Mouse (Mus musculus): ENCODE data around the gene Sgf29. TPM values are rescaled to one million over a fixed set of nuclear protein-coding genes. Genes with fewer than 3 reads are reported as not detected.
A peak's percentile ranks its signal among the peaks of the same experiment; 100 is the strongest.

Sgf29 gene
- polyA plus RNA-seq, 1 experiment from 2014 or later: 22.7 TPM

DNA sequence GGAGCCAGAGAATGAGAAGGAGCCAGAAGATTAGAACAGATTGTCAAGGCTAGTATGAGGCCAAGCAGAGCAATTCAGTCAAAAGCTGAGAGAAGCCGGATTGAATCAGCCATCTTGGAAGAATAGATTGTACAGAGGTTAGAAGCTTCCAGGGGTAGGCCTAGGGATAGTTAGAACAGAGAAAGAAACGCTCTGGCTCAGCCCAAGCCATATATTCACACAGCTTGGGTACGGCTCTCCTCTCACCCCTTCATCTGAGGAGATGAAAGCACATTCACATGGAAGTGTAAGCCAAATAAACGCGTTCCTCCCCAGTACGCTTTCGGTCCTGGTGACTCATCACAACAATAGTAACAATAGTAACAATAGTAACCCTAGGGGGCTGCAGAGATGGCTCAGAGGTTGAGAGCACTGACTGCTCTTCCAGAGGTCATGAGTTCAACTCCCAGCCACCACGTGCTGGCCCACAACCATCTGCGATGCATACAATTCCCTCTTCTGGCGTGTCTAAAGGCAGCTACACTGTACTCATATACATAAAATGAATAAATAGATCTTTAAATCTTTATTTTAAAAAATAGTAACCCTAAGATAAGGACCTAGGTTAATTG lies 45.4 kb downstream of the Sgf29 start:
- ATAC-seq: no peak
- H3K4me2 ChIP-seq (ENCODE audit: low read depth, low read length): peak overlapping the region; percentile 84
- H3K9me3 ChIP-seq (ENCODE audit: low read length): no peaks in the 10 kb centered on the region
- TF ChIP-seq CTCF (IDR thresholded peaks at IDR 0.05; ENCODE audit: low read depth) (no peak), EP300 (IDR thresholded peaks at IDR 0.05; ENCODE audit: low read depth) (no peak)
- peak overlapping the region; percentile 62 for H3K4me3 ChIP-seq (ENCODE audit: low read depth, low read length)
- no peak overlapping the region; the same call in 1 of the 2 replicates for H3K9ac ChIP-seq (replicated peaks)
- DNase-seq: no peak
- H3K36me3 ChIP-seq (replicated peaks; ENCODE audit: insufficient read depth, low read length): peaks cover 21% of the 10 kb centered on the region
- no peaks in the 10 kb centered on the region for H3K27me3 ChIP-seq (ENCODE audit: insufficient read depth, low read length)
- WGBS (ENCODE audit: insufficient replicate concordance): 57% methylated on average over 10 of the region's 10 CpGs
- H3K4me1 ChIP-seq (ENCODE audit: insufficient read depth): peaks cover 19% of the 10 kb centered on the region
- H3K27ac ChIP-seq (ENCODE audit: low read depth): no peak overlapping the region

DNA sequence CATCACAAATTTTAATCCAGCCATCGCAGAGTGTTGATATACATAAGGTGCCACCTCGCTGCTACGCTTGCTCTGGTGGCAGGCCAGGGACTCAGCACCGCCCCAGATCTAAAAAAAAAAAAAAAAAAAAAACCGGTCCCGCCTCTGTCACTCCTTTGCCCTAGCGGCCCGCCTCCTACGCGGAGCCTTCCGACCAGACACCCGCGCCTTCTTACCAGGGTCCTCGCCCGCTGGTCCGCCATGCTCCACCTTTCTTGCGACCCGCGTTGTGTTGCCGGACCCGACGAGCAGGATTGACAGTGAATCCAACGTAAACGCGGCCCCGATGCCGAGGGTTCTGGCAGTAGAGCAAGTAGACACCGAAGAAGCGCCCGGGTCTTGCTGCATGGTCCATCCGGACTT lies 46.1 kb downstream of the Sgf29 start, which contains the start of gene Bola2:
Gene Bola2, plus strand, starts transcription at position 192 of the 402 bp plus-strand sequence.
- peaks cover 13% of the 10 kb centered on the region for H3K4me1 ChIP-seq (ENCODE audit: insufficient read depth)
- ATAC-seq: peak; percentile 72
- H3K36me3 ChIP-seq (replicated peaks; ENCODE audit: insufficient read depth, low read length): peaks cover 27% of the 10 kb centered on the region

GRCm38 (mm10) chr7:126695631-126696207 lies 46.6 kb downstream of the Sgf29 start, which contains the start of gene Slx1b:
TSS of gene Slx1b (minus strand) at chr7:126695784.
- ATAC-seq (peak; percentile 95), DNase-seq (peak; percentile 96)
- peak within 1 kb of the TSS; percentile 69 for H3K9ac ChIP-seq (replicated peaks)
- H3K9me3 ChIP-seq (ENCODE audit: low read length): no peaks in the 10 kb centered on the region
- under 1% methylated on average over 40 of the region's 40 CpGs for WGBS (ENCODE audit: insufficient replicate concordance)
- H3K4me2 ChIP-seq (ENCODE audit: low read depth, low read length): peak within 1 kb of the TSS; percentile 84
- peak; percentile 99 for TF ChIP-seq CTCF (IDR thresholded peaks at IDR 0.05; ENCODE audit: low read depth)
- peak; percentile 70; the same call in 1 of the 2 replicates for TF ChIP-seq EP300 (IDR thresholded peaks at IDR 0.05; ENCODE audit: low read depth)
- peak within 1 kb of the TSS; percentile 62 for H3K4me3 ChIP-seq (ENCODE audit: low read depth, low read length)
- H3K27ac ChIP-seq (ENCODE audit: low read depth): peak within 1 kb of the TSS; percentile 84
- H3K36me3 ChIP-seq (replicated peaks; ENCODE audit: insufficient read depth, low read length): peaks cover 27% of the 10 kb centered on the region
- H3K4me1 ChIP-seq (ENCODE audit: insufficient read depth): peaks cover 13% of the 10 kb centered on the region
- no peaks in the 10 kb centered on the region for H3K27me3 ChIP-seq (ENCODE audit: insufficient read depth, low read length)

More for the DNA sequence above, 46.1 kb downstream of the Sgf29 start, which contains the start of gene Bola2:
- Histone ChIP-seq H3K4me2 (ENCODE audit: low read depth, low read length) (peak within 1 kb of the TSS; percentile 84), H3K9me3 (ENCODE audit: low read length) (no peaks in the 10 kb centered on the region), H3K27ac (ENCODE audit: low read depth) (peak within 1 kb of the TSS; percentile 84), H3K27me3 (ENCODE audit: insufficient read depth, low read length) (no peaks in the 10 kb centered on the region), H3K4me3 (ENCODE audit: low read depth, low read length) (peak within 1 kb of the TSS; percentile 62), H3K9ac (replicated peaks) (peak within 1 kb of the TSS; percentile 69)
- TF ChIP-seq EP300 (IDR thresholded peaks at IDR 0.05; ENCODE audit: low read depth) (no peak), CTCF (IDR thresholded peaks at IDR 0.05; ENCODE audit: low read depth) (no peak)
- WGBS (ENCODE audit: insufficient replicate concordance): under 1% methylated on average over 31 of the region's 31 CpGs
- peak; percentile 79 for DNase-seq

- WGBS (ENCODE audit: insufficient replicate concordance): 2% methylated on average over 17 of the region's 17 CpGs
- no peak for TF ChIP-seq EP300 (IDR thresholded peaks at IDR 0.05; ENCODE audit: low read depth)
- no peak for TF ChIP-seq CTCF (IDR thresholded peaks at IDR 0.05; ENCODE audit: low read depth)
- no peaks in the 10 kb centered on the region for H3K27me3 ChIP-seq (ENCODE audit: insufficient read depth, low read length)
- H3K9me3 ChIP-seq (ENCODE audit: low read length): no peaks in the 10 kb centered on the region
- peak overlapping the region; percentile 84 for H3K4me2 ChIP-seq (ENCODE audit: low read depth, low read length)
- peak overlapping the region; percentile 55; the same call in 1 of the 2 replicates for H3K27ac ChIP-seq (ENCODE audit: low read depth)
- H3K9ac ChIP-seq (replicated peaks): peak overlapping the region; percentile 69
- H3K36me3 ChIP-seq (replicated peaks; ENCODE audit: insufficient read depth, low read length): peaks cover 22% of the 10 kb centered on the region
- H3K4me3 ChIP-seq (ENCODE audit: low read depth, low read length): peak overlapping the region; percentile 62
- DNase-seq (no peak), ATAC-seq (no peak)
- peaks cover 10% of the 10 kb centered on the region for H3K4me1 ChIP-seq (ENCODE audit: insufficient read depth)
Observed at GRCm38 (mm10) chr7:126696303-126696702, 47.2 kb downstream of the Sgf29 start.

GRCm38 (mm10) chr7:126696886-126697285 lies 47.8 kb downstream of the Sgf29 start:
- DNase-seq (no peak), ATAC-seq (no peak)
- peak overlapping the region; percentile 84 for H3K4me2 ChIP-seq (ENCODE audit: low read depth, low read length)
- no peaks in the 10 kb centered on the region; the same call in 1 of the 2 replicates for H3K27me3 ChIP-seq (ENCODE audit: insufficient read depth, low read length)
- H3K4me1 ChIP-seq (ENCODE audit: insufficient read depth): peaks cover 10% of the 10 kb centered on the region
- H3K27ac ChIP-seq (ENCODE audit: low read depth): no peak overlapping the region
- H3K4me3 ChIP-seq (ENCODE audit: low read depth, low read length): peak overlapping the region; percentile 62
- 60% methylated on average over 3 of the region's 3 CpGs for WGBS (ENCODE audit: insufficient replicate concordance)
- no peak for TF ChIP-seq EP300 (IDR thresholded peaks at IDR 0.05; ENCODE audit: low read depth)
- TF ChIP-seq CTCF (IDR thresholded peaks at IDR 0.05; ENCODE audit: low read depth): no peak
- peaks cover 16% of the 10 kb centered on the region for H3K36me3 ChIP-seq (replicated peaks; ENCODE audit: insufficient read depth, low read length)
- no peaks in the 10 kb centered on the region for H3K9me3 ChIP-seq (ENCODE audit: low read length)
- peak overlapping the region; percentile 69 for H3K9ac ChIP-seq (replicated peaks)

- Histone ChIP-seq H3K4me1 (ENCODE audit: insufficient read depth) (peaks cover 13% of the 10 kb centered on the region), H3K4me2 (ENCODE audit: low read depth, low read length) (no peak overlapping the region), H3K9me3 (ENCODE audit: low read length) (no peaks in the 10 kb centered on the region), H3K9ac (replicated peaks) (no peak overlapping the region), H3K4me3 (ENCODE audit: low read depth, low read length) (no peak overlapping the region), H3K36me3 (replicated peaks; ENCODE audit: insufficient read depth, low read length) (peaks cover 16% of the 10 kb centered on the region), H3K27me3 (ENCODE audit: insufficient read depth, low read length) (no peaks in the 10 kb centered on the region; the same call in 1 of the 2 replicates), H3K27ac (ENCODE audit: low read depth) (no peak overlapping the region)
- 82% methylated on average over 8 of the region's 8 CpGs for WGBS (ENCODE audit: insufficient replicate concordance)
- ATAC-seq: no peak
- DNase-seq: no peak
- TF ChIP-seq CTCF (IDR thresholded peaks at IDR 0.05; ENCODE audit: low read depth): no peak
- no peak for TF ChIP-seq EP300 (IDR thresholded peaks at IDR 0.05; ENCODE audit: low read depth)
Observed at GRCm38 (mm10) chr7:126697838-126698237, 48.7 kb downstream of the Sgf29 start.

Measured in liver, postnatal 0 days (tissue).